Mouse (Mus musculus) G1E (cell line): ENCODE measurements around the gene Bmp5.

Experiments used
- CTCF ChIP-seq: IDR thresholded peaks from 2 replicates; pipeline ENCODE4 v1.5.1; 2012; ENCODE audit warnings: low read depth, low read length, inconsistent platforms, mixed read lengths
- GATA1 ChIP-seq: IDR thresholded peaks from 2 replicates; pipeline ENCODE4 v1.6.1; 2012; ENCODE audit warnings: borderline replicate concordance, low read length, inconsistent platforms, mixed read lengths
- TAL1 ChIP-seq: conservative IDR thresholded peaks from 2 replicates; pipeline ENCODE4 v1.6.1; 2012; ENCODE audit warnings: low read depth, low read length, inconsistent platforms, mixed read lengths

- no peak for TF ChIP-seq CTCF
- TF ChIP-seq GATA1 = no peak
- no peak for TF ChIP-seq TAL1
Observed at GRCm38 (mm10) chr9:75870332-75871177, 95.4 kb downstream of the Bmp5 start.
